Mouse (Mus musculus) G1E (cell line): ENCODE measurements around the gene Plekha7. TPM values are rescaled to one million over a fixed set of nuclear protein-coding genes. Genes with fewer than 3 reads are reported as not detected.

Experiments used
- ATAC-seq: 2 replicates; pipeline ENCODE4 v1.8.0; 2016; ENCODE audit warnings: mild to moderate bottlenecking; ENCODE audit not compliant: insufficient number of reproducible peaks, poor library complexity, low FRiP score, severe bottlenecking; ENCODE audit errors: extremely low read depth
- DNase-seq: peaks from one replicate; pipeline ENCODE4 v3.0.0; 2012; ENCODE audit warnings: low spot score
- H3K27me3 ChIP-seq: 2 replicates; pipeline ENCODE4 v1.6.1; 2012; ENCODE audit warnings: mild to moderate bottlenecking, low read length, inconsistent platforms; ENCODE audit not compliant: insufficient read depth
- H3K36me3 ChIP-seq: replicated peaks from 2 replicates; pipeline ENCODE3; 2012; ENCODE audit warnings: mild to moderate bottlenecking, inconsistent platforms
- H3K4me1 ChIP-seq: 2 replicates; pipeline ENCODE4 v1.6.1; 2012; ENCODE audit warnings: low read depth, low read length, inconsistent platforms, mixed read lengths; ENCODE audit not compliant: insufficient read depth
- H3K4me3 ChIP-seq: 2 replicates; pipeline ENCODE4 v1.5.1; 2012; ENCODE audit warnings: low read depth, mild to moderate bottlenecking, inconsistent platforms, low read length, moderate library complexity, mixed read lengths
- H3K9me3 ChIP-seq: replicated peaks from 2 replicates; pipeline ENCODE4 v1.6.1; 2012; ENCODE audit warnings: inconsistent platforms
- CTCF ChIP-seq: IDR thresholded peaks from 2 replicates; pipeline ENCODE4 v1.5.1; 2012; ENCODE audit warnings: low read depth, low read length, inconsistent platforms, mixed read lengths
- GATA1 ChIP-seq: IDR thresholded peaks from 2 replicates; pipeline ENCODE4 v1.6.1; 2012; ENCODE audit warnings: borderline replicate concordance, low read length, inconsistent platforms, mixed read lengths
- GATA2 ChIP-seq: IDR thresholded peaks from 2 replicates; pipeline ENCODE4 v1.6.1; 2012; ENCODE audit warnings: low read depth, low read length, inconsistent platforms, borderline replicate concordance
- POLR2AphosphoS5 ChIP-seq: IDR thresholded peaks from 2 replicates; pipeline ENCODE4 v1.6.1; 2012; ENCODE audit warnings: low read depth, low read length, inconsistent platforms; ENCODE audit not compliant: insufficient replicate concordance
- TAL1 ChIP-seq: conservative IDR thresholded peaks from 2 replicates; pipeline ENCODE4 v1.6.1; 2012; ENCODE audit warnings: low read depth, low read length, inconsistent platforms, mixed read lengths
- polyA plus RNA-seq: library from polyadenylated mRNA; stranded (reverse); fragments of >175 nt; gene quantifications from 2 replicates; pipeline ENCODE4 v1.2.3, GENCODE M21; 2012
- total RNA-seq, 2 experiments: library from RNA; stranded (forward) in 1 of 2; stranded (reverse) in 1 of 2; fragments of 200-1000 nt in 1 of 2; fragments of >200 nt in 1 of 2; fragmentation: Nextera tagmentation in 1 of 2; gene quantifications; 2 replicates each; pipeline ENCODE4 v1.2.3; 2014 to 2017

Gene Plekha7
- total and polyA plus RNA-seq, 3 experiments: 10.1 to 33.4 (median 18.5) TPM

GRCm38 (mm10) chr7:116168224-116168623 lies 140.0 kb downstream of the Plekha7 start:
- peaks cover 86% of the 10 kb centered on the region for H3K36me3 ChIP-seq
- H3K9me3 ChIP-seq: no peaks in the 10 kb centered on the region
- H3K4me1 ChIP-seq: no peaks in the 10 kb centered on the region
- ATAC-seq (no peak), DNase-seq (no peak)
- no peak overlapping the region for H3K4me3 ChIP-seq
- TF ChIP-seq GATA1 (no peak), TAL1 (no peak), GATA2 (no peak), POLR2AphosphoS5 (no peak), CTCF (no peak)
- no peaks in the 10 kb centered on the region for H3K27me3 ChIP-seq

DNA sequence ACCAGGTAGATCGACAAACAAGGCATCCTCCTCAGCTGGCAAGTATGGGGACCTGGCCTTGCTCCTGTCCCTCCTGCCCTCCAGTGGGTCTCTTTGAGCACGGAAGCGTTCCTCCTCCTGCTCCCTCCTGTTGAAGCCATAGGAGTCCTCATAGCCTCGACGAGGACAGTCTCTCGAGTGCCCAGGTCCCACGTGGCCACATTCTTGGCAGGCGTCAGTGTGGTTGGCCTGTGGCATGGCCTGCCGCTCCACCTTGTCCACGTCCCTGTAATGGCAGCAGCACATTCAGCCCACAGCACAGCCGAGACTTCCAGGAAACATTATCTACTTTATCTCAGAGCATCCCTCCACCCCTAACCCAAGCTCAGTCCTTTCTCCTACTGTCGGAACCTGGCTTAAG lies 143.9 kb downstream of the Plekha7 start:
- Histone ChIP-seq H3K4me1 (no peaks in the 10 kb centered on the region), H3K36me3 (peaks cover 83% of the 10 kb centered on the region), H3K27me3 (no peaks in the 10 kb centered on the region), H3K9me3 (no peaks in the 10 kb centered on the region), H3K4me3 (no peak overlapping the region)
- TF ChIP-seq CTCF (no peak), GATA2 (no peak), GATA1 (no peak), POLR2AphosphoS5 (no peak), TAL1 (no peak)
- DNase-seq: no peak
- ATAC-seq: no peak

DNA sequence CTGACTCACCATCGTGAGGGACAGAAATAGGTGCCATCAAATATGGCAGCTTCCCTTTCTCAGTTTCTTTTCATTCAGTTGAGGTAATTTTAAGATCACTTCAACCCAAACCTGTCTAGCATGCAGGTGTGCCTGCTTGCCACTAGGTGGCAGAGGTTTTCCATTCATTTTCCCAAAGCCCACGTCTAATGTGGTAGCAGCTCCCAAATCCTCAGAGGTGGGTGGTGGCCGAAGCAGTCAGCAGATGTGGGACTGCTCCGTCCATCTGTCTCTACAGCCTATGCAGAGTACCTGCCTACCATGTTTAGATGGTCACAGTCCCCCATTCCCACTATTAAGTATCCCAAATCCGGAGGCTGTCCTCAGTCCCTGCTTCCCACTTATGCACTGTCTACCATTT lies 146.6 kb downstream of the Plekha7 start:
- peak; percentile 45; the same call in 1 of the 2 replicates for ATAC-seq
- peaks cover 86% of the 10 kb centered on the region for H3K36me3 ChIP-seq
- peak; percentile 61 for TF ChIP-seq CTCF
- TF ChIP-seq GATA2: no peak
- TF ChIP-seq TAL1: no peak
- TF ChIP-seq GATA1: no peak
- no peak for TF ChIP-seq POLR2AphosphoS5
- H3K9me3 ChIP-seq: no peaks in the 10 kb centered on the region
- H3K4me3 ChIP-seq: no peak overlapping the region
- no peaks in the 10 kb centered on the region for H3K27me3 ChIP-seq
- peak; percentile 57 for DNase-seq
- H3K4me1 ChIP-seq: no peaks in the 10 kb centered on the region

GRCm38 (mm10) chr7:116156894-116157143 lies 151.4 kb downstream of the Plekha7 start:
- no peak for ATAC-seq
- TF ChIP-seq CTCF (no peak), TAL1 (no peak), GATA1 (no peak), GATA2 (no peak), POLR2AphosphoS5 (no peak)
- Histone ChIP-seq H3K36me3 (peaks cover 92% of the 10 kb centered on the region), H3K4me3 (no peak overlapping the region), H3K4me1 (no peaks in the 10 kb centered on the region), H3K9me3 (no peaks in the 10 kb centered on the region), H3K27me3 (no peaks in the 10 kb centered on the region)
- DNase-seq: no peak

GRCm38 (mm10) chr7:116156072-116156893 lies 151.9 kb downstream of the Plekha7 start:
- no peak for ATAC-seq
- Histone ChIP-seq H3K4me1 (no peaks in the 10 kb centered on the region), H3K36me3 (peaks cover 93% of the 10 kb centered on the region), H3K27me3 (no peaks in the 10 kb centered on the region), H3K9me3 (no peaks in the 10 kb centered on the region), H3K4me3 (no peak overlapping the region)
- no peak for DNase-seq
- TF ChIP-seq TAL1 (no peak), GATA1 (no peak), POLR2AphosphoS5 (no peak)

DNA sequence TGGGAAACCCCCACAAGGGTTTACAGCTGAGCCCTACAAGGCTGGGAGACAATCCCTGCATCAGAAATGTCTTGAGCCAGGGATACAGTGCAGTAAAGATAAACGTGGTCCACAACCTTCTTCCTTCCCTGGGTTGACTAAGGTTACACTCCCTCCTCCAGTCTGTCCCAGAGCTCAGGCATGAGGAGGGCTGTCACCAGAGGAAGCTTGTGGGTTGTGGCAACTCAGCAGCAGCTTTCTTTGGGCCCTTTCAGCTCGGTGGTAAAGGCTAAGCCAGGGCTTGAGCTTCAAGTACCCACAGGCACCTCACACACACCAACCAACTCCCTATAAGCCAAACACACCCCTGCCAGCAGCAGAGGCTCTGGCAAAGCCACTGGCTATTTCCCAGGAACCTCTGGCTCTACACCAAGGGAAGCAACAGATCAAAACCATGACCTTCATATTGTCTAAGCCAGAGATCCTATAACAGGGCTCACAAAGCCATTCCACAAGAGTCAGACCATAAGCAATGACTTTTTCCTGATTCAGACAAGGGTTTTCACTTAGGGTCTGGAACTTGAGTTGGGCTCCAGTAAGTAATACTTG lies 154.3 kb downstream of the Plekha7 start:
- no peak for TF ChIP-seq POLR2AphosphoS5
- no peak for TF ChIP-seq CTCF
- TF ChIP-seq GATA2: no peak
- TF ChIP-seq TAL1: no peak
- no peak for TF ChIP-seq GATA1
- no peaks in the 10 kb centered on the region for H3K9me3 ChIP-seq
- no peaks in the 10 kb centered on the region for H3K4me1 ChIP-seq
- H3K27me3 ChIP-seq: no peaks in the 10 kb centered on the region
- no peak overlapping the region for H3K4me3 ChIP-seq
- peaks cover 85% of the 10 kb centered on the region for H3K36me3 ChIP-seq
- ATAC-seq (no peak), DNase-seq (no peak)
